Mouse (Mus musculus): ENCODE results near the gene Syn3.
"Not testable (repeated sequence)": the region's sequence is repeated elsewhere in the genome, so short reads cannot be mapped to it uniquely, and the experiment has no call there.

Gene Syn3

GRCm38 (mm10) chr10:86030743-86031142 is 468.0 kb downstream of the Syn3 start:
- no peak for DNase-seq

- DNase-seq: not testable (repeated sequence)
Observed at GRCm38 (mm10) chr10:86026807-86027206, 471.9 kb downstream of the Syn3 start.

DNA sequence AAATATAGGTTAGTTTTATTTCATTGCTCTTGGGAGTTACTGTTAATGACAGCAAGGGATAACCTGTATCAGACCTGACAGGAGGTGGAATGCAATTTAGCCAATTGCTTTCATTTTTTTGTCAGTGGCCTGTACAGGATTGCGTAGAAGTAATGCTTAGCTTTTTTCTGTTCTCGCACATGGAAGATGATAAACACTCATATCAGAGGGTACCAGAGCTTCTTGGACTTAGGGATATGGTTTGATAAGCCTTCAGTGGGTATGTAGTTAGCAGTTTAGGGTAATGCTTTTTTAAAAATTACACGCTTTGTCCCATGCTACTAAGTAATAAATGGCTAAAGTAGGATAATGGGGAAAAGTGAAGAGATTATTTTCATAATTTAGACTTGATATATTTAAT is 472.3 kb downstream of the Syn3 start:
- DNase-seq: no peak

- no peak for DNase-seq
Observed at GRCm38 (mm10) chr10:86025906-86026305, 472.8 kb downstream of the Syn3 start.

DNA sequence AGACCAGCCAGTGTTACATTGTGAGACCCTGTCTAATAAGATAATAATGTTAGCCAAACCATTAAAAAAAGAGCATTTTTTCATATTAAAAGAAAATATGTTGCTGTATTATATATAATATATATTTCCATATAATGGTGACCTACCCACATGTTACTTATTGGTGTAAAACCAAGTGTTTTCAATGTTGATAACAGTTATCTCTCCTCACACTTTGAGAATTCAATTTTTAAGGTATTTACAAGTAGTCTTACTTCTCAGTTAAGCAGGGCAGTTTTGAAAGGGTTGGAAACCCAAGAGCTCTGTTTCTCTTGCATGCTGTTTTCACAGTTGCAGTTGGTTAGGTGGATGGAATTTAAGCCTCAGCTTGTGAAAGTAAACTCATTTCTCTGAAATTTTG is 475.5 kb downstream of the Syn3 start:
- no peak for DNase-seq

- DNase-seq: no peak
Observed at GRCm38 (mm10) chr10:86022474-86022816, 476.3 kb downstream of the Syn3 start.

- peak; percentile 96 for DNase-seq
Observed at GRCm38 (mm10) chr10:86021749-86022473, 476.8 kb downstream of the Syn3 start, which contains the start of gene Fbxo7. Fbxo7 (plus strand) TSS chr10:86021972.

DNA sequence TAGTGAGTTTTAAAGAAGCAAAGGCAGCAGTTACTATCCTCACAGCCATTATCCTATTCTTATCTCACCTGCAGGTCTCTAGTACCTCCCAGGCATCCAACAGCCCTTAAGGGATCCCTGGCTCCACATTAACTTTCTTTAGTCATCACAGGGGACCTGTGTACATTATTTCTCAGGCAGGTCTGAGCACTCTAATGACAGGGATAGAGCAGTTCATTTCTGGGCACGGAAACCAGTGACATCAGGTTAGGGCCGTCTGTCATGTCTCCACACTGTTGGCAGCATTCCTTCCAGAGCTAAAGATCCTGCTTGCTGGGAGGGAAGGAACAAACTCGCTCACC is 477.3 kb downstream of the Syn3 start:
- no peak for DNase-seq

DNA sequence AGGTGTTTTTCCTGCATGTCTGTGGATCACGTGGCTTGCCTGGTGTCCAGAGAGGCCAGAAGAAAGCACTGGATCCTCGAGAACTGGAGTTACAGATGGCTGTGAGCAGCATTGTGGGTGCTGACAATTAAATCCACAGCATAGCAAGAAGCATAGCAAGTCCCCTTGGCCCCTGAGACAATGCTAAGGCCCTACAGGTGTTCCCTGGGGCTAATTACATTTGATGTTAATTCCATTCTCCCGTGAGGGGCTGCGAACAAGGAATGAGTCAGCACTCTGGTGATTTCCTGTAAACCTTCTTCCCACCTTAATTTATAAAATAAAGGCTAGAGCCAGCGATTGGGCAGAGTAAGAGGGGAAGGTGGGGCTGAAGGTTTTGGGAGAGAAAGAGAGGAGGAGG is 479.9 kb downstream of the Syn3 start:
- DNase-seq: no peak

- no peak for DNase-seq
Observed at GRCm38 (mm10) chr10:86017781-86018180, 480.9 kb downstream of the Syn3 start.

DNA sequence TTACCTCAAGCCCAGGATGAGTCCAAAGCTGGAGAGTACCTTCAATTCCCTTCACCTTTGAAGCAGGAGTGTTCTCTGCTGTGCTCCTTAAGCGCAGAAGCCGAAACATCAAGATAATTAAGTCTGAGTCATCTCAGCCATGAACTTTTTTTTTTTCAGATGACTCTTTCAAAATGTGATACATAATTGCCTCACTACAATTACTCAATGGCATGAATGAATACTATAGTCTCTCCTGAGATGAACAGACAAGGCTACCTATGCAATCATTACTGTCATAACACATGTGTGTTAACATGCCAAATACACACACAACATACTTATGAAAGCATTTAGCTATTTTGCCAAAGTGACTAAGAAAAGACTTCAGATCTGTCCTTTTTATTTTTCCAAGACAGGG is 486.9 kb downstream of the Syn3 start, which contains the start of gene Bpifc:
Gene Bpifc (minus strand): TSS at position 115 of the 400 bp plus-strand sequence.
- DNase-seq: no peak

GRCm38 (mm10) chr10:86011172-86011571 is 487.5 kb downstream of the Syn3 start:
- no peak for DNase-seq

- no peak for DNase-seq
Observed at GRCm38 (mm10) chr10:86010636-86011035, 488.1 kb downstream of the Syn3 start.

GRCm38 (mm10) chr10:86009688-86010087 is 489.0 kb downstream of the Syn3 start:
- no peak for DNase-seq

DNA sequence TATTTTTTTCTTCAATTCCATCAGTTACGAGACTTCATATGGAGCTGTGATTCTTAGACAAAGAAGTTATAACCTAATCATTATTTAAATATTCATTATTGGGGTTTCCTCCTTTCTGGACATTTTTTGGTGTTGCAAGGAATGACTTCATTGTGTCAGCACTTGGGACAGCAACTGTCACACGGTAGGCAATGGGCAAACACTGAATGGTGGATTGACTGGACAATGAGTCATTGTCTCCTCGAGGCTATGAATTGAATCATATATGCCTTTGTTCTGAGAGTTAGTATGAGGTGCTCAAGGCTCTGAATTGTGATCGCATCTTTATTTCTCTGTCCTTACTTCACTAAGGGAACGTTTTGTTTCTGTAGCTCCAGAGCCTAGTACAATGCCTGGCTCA is 492.2 kb downstream of the Syn3 start:
- DNase-seq: no peak

Measured in cerebellum, postnatal 14 days (tissue).